Mouse (Mus musculus) lung, adult 2 months (tissue): ENCODE data around the gene Lgals7. TPM values are rescaled to one million over a fixed set of nuclear protein-coding genes. Genes with fewer than 3 reads are reported as not detected.

Experiments used
- DNase-seq: peaks from one replicate; pipeline ENCODE4 v3.0.0; 2022
- H3K4me1 ChIP-seq: fragments of 200-500 bp; 2 replicates; pipeline ENCODE4 v1.6.1; 2011; ENCODE audit warnings: low read length; ENCODE audit not compliant: control insufficient read depth, insufficient read depth
- H3K4me3 ChIP-seq: fragments of 200-500 bp; replicated peaks from 2 replicates; pipeline ENCODE3; 2011; ENCODE audit warnings: low read depth, mild to moderate bottlenecking, control low read depth, low read length; ENCODE audit errors: extremely low read depth
- CTCF ChIP-seq: fragments of 200-500 bp; IDR thresholded peaks from 2 replicates; pipeline ENCODE4 v1.5.1; 2011; ENCODE audit warnings: mild to moderate bottlenecking, low read length, control low read depth; ENCODE audit not compliant: insufficient read depth
- POLR2A ChIP-seq: fragments of 200-500 bp; IDR thresholded peaks from 2 replicates; pipeline ENCODE4 v1.6.1; 2011; ENCODE audit warnings: low read depth, mild to moderate bottlenecking, control low read depth, low read length, borderline replicate concordance; ENCODE audit errors: extremely low read depth
- WGBS: fragments of 180-500 bp; shearing (Covaris S2); methylation state at CpG from one replicate; pipeline ENCODE4 v1.1.7; 2018; 5-methylcytosine and 5-hydroxymethylcytosine counted together
- polyA plus RNA-seq: library from polyadenylated mRNA; depleted of rRNA; stranded (reverse); fragments of >200 nt; gene quantifications from 2 replicates; pipeline ENCODE4 v1.2.3, GENCODE M21; 2012; rRNA removed

Gene Lgals7
- polyA plus RNA-seq, 1 experiment, result 314 TPM

DNA sequence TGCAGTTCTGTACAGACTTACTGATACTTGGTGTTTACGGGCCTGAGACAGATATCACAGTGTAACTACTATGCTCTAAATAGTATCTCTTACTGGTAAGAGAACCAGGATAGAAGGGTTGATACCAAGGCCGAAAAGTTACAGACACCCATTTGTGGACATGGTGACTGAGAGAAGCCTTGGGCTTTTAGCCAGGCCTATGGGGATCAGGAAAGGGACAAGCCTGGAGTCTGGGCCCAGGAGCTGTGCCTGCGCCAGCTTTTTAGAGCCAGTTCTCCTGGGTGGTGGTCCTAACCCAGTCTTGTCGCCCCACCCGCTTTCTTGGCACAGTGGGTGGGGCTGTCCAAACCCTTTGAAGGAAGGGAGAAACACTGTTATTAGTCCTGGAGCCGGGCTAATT is 38.5 kb downstream of the Lgals7 start:
- Histone ChIP-seq H3K4me3 (no peak overlapping the region), H3K4me1 (no peaks in the 10 kb centered on the region)
- TF ChIP-seq POLR2A (no peak), CTCF (no peak)
- 81% methylated on average over 6 of the region's 6 CpGs for WGBS
- DNase-seq, result no peak

- no peaks in the 10 kb centered on the region for H3K4me1 ChIP-seq
- H3K4me3 ChIP-seq, result no peak overlapping the region
- no peak for DNase-seq
- 83% methylated on average over 3 of the region's 3 CpGs for WGBS
- TF ChIP-seq POLR2A, result no peak
- TF ChIP-seq CTCF, result no peak
Measured at GRCm38 (mm10) chr7:28902809-28903208, 39.2 kb downstream of the Lgals7 start.

DNA sequence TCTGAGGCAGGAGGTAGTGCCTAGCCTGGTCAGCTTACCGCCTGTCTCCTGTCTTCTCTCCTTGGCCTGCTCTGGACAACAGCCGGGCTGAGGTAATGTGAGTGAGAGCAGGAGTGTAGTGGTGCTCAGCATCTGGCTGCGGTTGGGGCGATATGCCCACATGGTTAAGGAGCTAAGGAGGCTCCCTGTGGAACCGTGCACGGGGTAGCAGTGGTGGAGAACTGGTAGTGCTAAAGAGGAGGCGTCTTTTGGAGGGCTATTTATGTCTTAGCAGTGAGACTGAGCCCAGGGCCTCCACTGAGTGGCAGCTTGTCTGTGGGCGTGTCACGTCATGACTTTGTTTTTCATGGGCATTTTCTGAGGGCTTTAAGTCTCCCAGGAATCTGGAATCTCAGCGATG is 40.1 kb downstream of the Lgals7 start:
- WGBS, result 81% methylated on average over 10 of the region's 10 CpGs
- TF ChIP-seq CTCF (no peak), POLR2A (no peak)
- H3K4me1 ChIP-seq, result no peaks in the 10 kb centered on the region
- no peak overlapping the region for H3K4me3 ChIP-seq
- DNase-seq, result no peak

DNA sequence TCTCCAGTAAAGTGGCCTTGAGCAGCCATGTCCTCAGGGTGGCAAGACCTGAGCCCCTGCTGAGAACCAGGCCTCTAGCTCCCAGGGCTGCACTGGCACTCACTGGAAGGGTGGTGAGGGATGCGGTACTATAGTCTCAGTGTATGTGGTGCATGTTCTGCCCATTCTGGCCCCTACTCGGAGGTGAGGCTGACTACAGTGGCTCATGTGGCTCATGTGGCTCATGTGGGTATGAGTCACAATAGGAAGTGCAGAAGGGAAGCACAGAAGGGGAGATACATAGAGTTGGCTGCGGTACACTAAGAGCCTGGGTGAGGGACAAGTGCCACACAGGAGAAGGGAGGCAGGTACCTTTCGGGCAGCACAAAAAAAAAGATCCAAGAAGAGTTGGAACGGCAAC is 43.5 kb downstream of the Lgals7 start:
- Histone ChIP-seq H3K4me1 (peaks cover 8% of the 10 kb centered on the region), H3K4me3 (no peak overlapping the region)
- TF ChIP-seq CTCF (no peak), POLR2A (no peak)
- DNase-seq, result no peak
- WGBS, result 85% methylated on average over 5 of the region's 5 CpGs

GRCm38 (mm10) chr7:28911632-28912031 is 48.0 kb downstream of the Lgals7 start:
- Histone ChIP-seq H3K4me3 (no peak overlapping the region), H3K4me1 (peaks cover 15% of the 10 kb centered on the region)
- TF ChIP-seq CTCF (peak; percentile 50; the same call in 1 of the 2 replicates), POLR2A (peak; percentile 31; the same call in 1 of the 2 replicates)
- DNase-seq, result no peak
- WGBS, result 38% methylated on average over 4 of the region's 4 CpGs

DNA sequence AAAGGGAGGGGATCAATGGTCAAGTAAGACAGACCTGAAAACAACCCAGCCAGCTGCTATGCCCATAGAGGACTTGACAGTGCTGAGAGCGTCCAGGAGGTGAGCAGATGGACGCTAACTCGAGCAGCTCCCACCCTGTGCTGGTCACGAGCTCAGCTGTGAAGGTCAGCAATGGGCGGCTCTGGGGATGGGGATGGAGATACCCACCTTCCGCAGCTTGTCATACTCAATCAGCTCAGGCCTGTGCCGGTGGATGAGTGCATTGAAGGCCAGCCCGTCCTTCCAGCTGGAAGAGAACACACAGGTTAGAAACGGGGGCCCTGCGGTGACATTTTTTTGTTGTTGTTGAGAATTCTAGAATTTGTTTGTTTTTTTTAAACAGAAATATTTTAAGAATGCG is 49.5 kb downstream of the Lgals7 start:
- TF ChIP-seq CTCF (no peak), POLR2A (no peak)
- 73% methylated on average over 11 of the region's 11 CpGs for WGBS
- peaks cover 20% of the 10 kb centered on the region for H3K4me1 ChIP-seq
- no peak for DNase-seq
- H3K4me3 ChIP-seq, result no peak overlapping the region

Other genes with a start within 250 kb of the Lgals7 start
- gene Acp7, start 232.5 kb upstream of the Lgals7 start, polyA plus RNA-seq, result 0.41 and 16.5 TPM in 2 replicates
- gene Fbxo27, start 171.0 kb upstream of the Lgals7 start, polyA plus RNA-seq, result 3.7 and 3.8 TPM in 2 replicates
- 6.1 and 7.0 TPM in 2 replicates for gene Fbxo17, start 147.0 kb upstream of the Lgals7 start, polyA plus RNA-seq
- gene Mrps12, start 122.0 kb upstream of the Lgals7 start, polyA plus RNA-seq, result 45.9 and 57.2 TPM in 2 replicates
- gene Sars2, start 121.9 kb upstream of the Lgals7 start, polyA plus RNA-seq, result 13.6 and 15.8 TPM in 2 replicates
- gene Ccer2, start 107.7 kb upstream of the Lgals7 start, polyA plus RNA-seq, result not detected in 2 replicates
- gene Sirt2, start 97.1 kb upstream of the Lgals7 start, polyA plus RNA-seq, result 84.9 and 102 TPM in 2 replicates
- gene Nfkbib, start 96.3 kb upstream of the Lgals7 start, polyA plus RNA-seq, result 48.5 and 49.2 TPM in 2 replicates
- gene Rinl, start 74.9 kb upstream of the Lgals7 start, polyA plus RNA-seq, result 11.2 and 14.5 TPM in 2 replicates
- 166 and 244 TPM in 2 replicates for gene Hnrnpl, start 55.3 kb upstream of the Lgals7 start, polyA plus RNA-seq
- gene Ech1, start 38.6 kb upstream of the Lgals7 start, polyA plus RNA-seq, result 201 and 250 TPM in 2 replicates
- 19.0 and 25.5 TPM in 2 replicates for gene Lgals4, start 30.0 kb upstream of the Lgals7 start, polyA plus RNA-seq
- gene Capn12, start 17.6 kb downstream of the Lgals7 start, polyA plus RNA-seq, result 0.05 and 1.3 TPM in 2 replicates
- 314 and 324 TPM in 2 replicates for gene Actn4, start 98.5 kb downstream of the Lgals7 start, polyA plus RNA-seq
- 175 and 234 TPM in 2 replicates for gene Eif3k, start 118.0 kb downstream of the Lgals7 start, polyA plus RNA-seq
- 16.7 and 17.0 TPM in 2 replicates for gene Map4k1, start 118.2 kb downstream of the Lgals7 start, polyA plus RNA-seq